Mouse (Mus musculus) limb, embryonic 11.5 days (tissue): Measurements from ENCODE around the gene Tep1. TPM values are rescaled to one million over a fixed set of nuclear protein-coding genes. Genes with fewer than 3 reads are reported as not detected.

Source experiments
- ATAC-seq: fragments of 200-750 bp; cut with Nextera tagmentation; 2 replicates; pipeline ENCODE4 v1.8.0; 2017; ENCODE audit warnings: low read depth; ENCODE audit not compliant: insufficient number of reproducible peaks, low FRiP score, low TSS enrichment
- DNase-seq: peaks from one replicate; pipeline ENCODE4 v3.0.0-alpha.2; 2015; ENCODE audit warnings: low spot score
- H3K27ac ChIP-seq: fragments of 300-500 bp; sonication (generic); replicated peaks from 2 replicates; pipeline ENCODE4 v1.5.1; 2014; ENCODE audit warnings: low read depth, mild to moderate bottlenecking, low read length
- H3K27me3 ChIP-seq: fragments of 300-500 bp; sonication (generic); 2 replicates; pipeline ENCODE4 v1.6.1; 2014; ENCODE audit warnings: mild to moderate bottlenecking, low read length, mixed read lengths; ENCODE audit not compliant: control insufficient read depth, insufficient read depth
- H3K36me3 ChIP-seq: fragments of 300-500 bp; sonication (generic); 2 replicates; pipeline ENCODE4 v1.6.1; 2014; ENCODE audit warnings: mild to moderate bottlenecking, low read length, moderate library complexity, mixed read lengths; ENCODE audit not compliant: control insufficient read depth, insufficient read depth
- H3K4me1 ChIP-seq: fragments of 300-500 bp; sonication (generic); 2 replicates; pipeline ENCODE4 v1.6.1; 2014; ENCODE audit warnings: low read length, mixed read lengths; ENCODE audit not compliant: control insufficient read depth, insufficient read depth
- H3K4me2 ChIP-seq: fragments of 300-500 bp; sonication (generic); 2 replicates; pipeline ENCODE4 v1.6.1; 2014; ENCODE audit warnings: low read depth, mild to moderate bottlenecking, moderate library complexity; ENCODE audit not compliant: severe bottlenecking
- H3K4me3 ChIP-seq: fragments of 300-500 bp; sonication (generic); 2 replicates; pipeline ENCODE4 v1.5.1; 2014; ENCODE audit warnings: low read depth, low read length
- H3K9ac ChIP-seq: fragments of 300-500 bp; sonication (generic); 2 replicates; pipeline ENCODE4 v1.6.1; 2014; ENCODE audit warnings: mild to moderate bottlenecking, low read length
- H3K9me3 ChIP-seq: fragments of 300-500 bp; sonication (generic); 2 replicates; pipeline ENCODE4 v1.6.1; 2016; ENCODE audit warnings: low read length; ENCODE audit not compliant: control insufficient read depth
- WGBS: fragments of 180-500 bp; shearing (Covaris S2); extraction: QIAGEN DNeasy Blood & Tissue Kit; methylation state at CpG from one replicate; pipeline ENCODE4 v1.1.7; 2014; 5-methylcytosine and 5-hydroxymethylcytosine counted together
- polyA plus RNA-seq: library from polyadenylated mRNA; unstranded; fragments of >200 nt; fragmentation: Nextera tagmentation; extraction: Ambion mirVana; gene quantifications from 2 replicates; pipeline ENCODE4 v1.2.1, GENCODE M21; 2014

Gene Tep1
- polyA plus RNA-seq, 1 experiment from 2014 or later, result 5.2 TPM

DNA sequence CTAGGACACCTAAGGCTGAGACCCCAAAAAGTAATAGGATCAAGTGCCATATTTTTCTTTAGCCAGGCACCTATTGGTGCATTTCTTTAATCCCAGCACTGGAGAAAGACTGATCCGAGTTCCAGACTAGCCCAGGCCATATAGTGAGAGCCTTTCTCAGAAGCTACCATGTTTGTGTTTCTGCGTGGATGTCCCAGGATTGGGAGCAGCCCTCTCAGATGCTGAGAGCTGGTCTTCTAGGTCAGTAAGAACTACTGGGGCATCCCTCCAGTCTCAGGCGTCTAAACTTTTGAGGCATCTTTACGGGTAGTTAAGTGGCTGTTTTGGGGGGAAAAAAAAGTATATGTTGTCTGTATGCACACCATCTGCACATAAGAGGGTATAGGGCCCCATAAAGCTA is 74.4 kb downstream of the Tep1 start:
- Histone ChIP-seq H3K4me3 (no peak overlapping the region), H3K9me3 (no peaks in the 10 kb centered on the region), H3K27ac (no peak overlapping the region), H3K36me3 (no peaks in the 10 kb centered on the region), H3K4me1 (no peaks in the 10 kb centered on the region), H3K9ac (no peak overlapping the region), H3K27me3 (no peaks in the 10 kb centered on the region), H3K4me2 (no peak overlapping the region)
- ATAC-seq (no peak), DNase-seq (no peak)
- WGBS, result 79% methylated on average over 4 of the region's 4 CpGs

DNA sequence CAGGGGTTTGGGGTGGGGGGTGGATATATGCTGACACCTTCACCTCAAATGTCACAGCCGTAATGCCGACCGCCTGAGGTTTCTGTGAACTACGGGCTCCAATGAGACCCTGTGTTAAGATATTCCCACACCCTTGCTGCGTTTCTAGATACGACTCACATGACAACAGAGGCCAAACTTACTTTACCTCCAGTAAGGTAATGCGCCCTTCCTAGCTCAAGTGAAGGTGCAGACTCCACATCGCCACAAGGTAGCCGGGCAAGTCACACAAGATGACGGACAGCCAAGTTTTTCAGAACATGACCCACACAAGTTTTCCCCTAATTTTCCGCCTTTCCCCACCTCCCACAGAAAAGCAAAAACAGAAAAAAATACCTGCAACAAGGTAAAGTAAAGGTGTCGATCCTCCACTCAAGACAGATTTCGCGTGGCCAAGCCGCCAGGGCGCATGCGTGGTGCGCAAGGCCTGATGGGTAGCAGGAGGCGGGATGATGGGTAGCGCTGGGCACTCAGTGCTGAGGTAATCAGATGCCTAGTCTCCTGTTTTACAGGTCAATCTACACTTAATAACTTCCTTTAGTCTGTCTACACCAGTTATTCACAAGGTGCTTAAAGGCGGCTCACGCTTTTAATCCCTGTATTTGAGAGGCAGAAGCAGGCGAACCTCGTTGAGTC is 75.0 kb downstream of the Tep1 start:
- no peaks in the 10 kb centered on the region for H3K36me3 ChIP-seq
- ATAC-seq (no peak), DNase-seq (no peak)
- H3K27ac ChIP-seq, result no peak overlapping the region
- no peaks in the 10 kb centered on the region for H3K4me1 ChIP-seq
- H3K27me3 ChIP-seq, result no peaks in the 10 kb centered on the region
- H3K4me2 ChIP-seq, result no peak overlapping the region
- H3K4me3 ChIP-seq, result no peak overlapping the region
- no peaks in the 10 kb centered on the region for H3K9me3 ChIP-seq
- WGBS, result 91% methylated on average over 24 of the region's 24 CpGs
- no peak overlapping the region for H3K9ac ChIP-seq

DNA sequence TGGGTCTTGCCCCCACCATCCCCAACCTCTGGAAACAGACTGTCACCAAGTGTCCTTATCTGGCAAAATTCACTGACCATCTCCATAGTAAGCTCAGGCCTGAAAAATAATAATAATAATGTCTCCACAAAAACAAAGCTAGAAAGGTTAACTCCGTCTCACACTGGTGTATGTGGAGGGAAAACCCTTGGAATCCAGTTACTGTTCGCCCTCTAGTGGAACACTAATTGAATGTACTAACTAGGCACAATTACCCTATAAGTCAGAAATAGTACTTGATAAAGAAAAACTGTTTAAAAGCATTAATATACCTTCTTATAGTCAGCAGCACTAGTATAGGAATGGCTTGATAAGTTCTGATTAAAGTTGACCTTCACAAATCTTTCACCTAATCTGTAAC is 82.2 kb downstream of the Tep1 start:
- Histone ChIP-seq H3K4me3 (no peak overlapping the region), H3K9ac (no peak overlapping the region), H3K9me3 (no peaks in the 10 kb centered on the region), H3K4me1 (0 out of 2 replicates have a peak, but pooled peaks cover 3% of the 10 kb centered on the region), H3K36me3 (0 out of 2 replicates have a peak, but pooled peaks cover under 1% of the 10 kb centered on the region), H3K4me2 (no peak overlapping the region), H3K27me3 (no peaks in the 10 kb centered on the region), H3K27ac (no peak overlapping the region)
- DNase-seq (no peak), ATAC-seq (no peak)
- WGBS, result 13% methylated on average over 2 of the region's 2 CpGs

DNA sequence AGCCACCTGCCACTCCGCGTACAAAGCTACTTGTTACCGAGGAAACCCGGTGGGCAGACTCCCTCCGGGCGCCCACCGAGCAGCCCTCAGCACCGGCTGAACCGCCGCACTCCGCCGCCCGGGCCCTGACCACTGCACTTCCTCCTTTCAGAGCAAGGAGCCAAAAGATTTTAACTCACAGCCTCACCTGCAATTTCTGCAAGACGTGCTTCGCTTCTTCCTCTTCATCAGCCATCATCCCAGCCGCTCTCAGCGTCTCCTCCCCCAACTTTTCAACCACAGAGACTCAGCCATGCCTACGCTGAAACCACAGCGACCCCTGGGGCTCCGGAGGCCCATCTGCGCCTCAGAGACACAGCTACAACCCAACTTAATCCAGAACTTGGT is 85.1 kb downstream of the Tep1 start, which contains the start of gene Ttc5:
Gene Ttc5 (minus strand): TSS at position 269 of the 387 bp plus-strand sequence.
- H3K27me3 ChIP-seq, result no peaks in the 10 kb centered on the region
- peak within 1 kb of the TSS; percentile 75 for H3K4me3 ChIP-seq
- WGBS, result under 1% methylated on average over 21 of the region's 21 CpGs
- H3K4me2 ChIP-seq, result peak within 1 kb of the TSS; percentile 49
- DNase-seq (peak; percentile 98), ATAC-seq (peak; percentile 91)
- H3K36me3 ChIP-seq, result peaks cover 2% of the 10 kb centered on the region; the same call in 1 of the 2 replicates
- peak within 1 kb of the TSS; percentile 81 for H3K9ac ChIP-seq
- no peak within 1 kb of the TSS for H3K27ac ChIP-seq
- 0 out of 2 replicates have a peak, but pooled peaks cover 3% of the 10 kb centered on the region for H3K4me1 ChIP-seq
- H3K9me3 ChIP-seq, result no peaks in the 10 kb centered on the region

DNA sequence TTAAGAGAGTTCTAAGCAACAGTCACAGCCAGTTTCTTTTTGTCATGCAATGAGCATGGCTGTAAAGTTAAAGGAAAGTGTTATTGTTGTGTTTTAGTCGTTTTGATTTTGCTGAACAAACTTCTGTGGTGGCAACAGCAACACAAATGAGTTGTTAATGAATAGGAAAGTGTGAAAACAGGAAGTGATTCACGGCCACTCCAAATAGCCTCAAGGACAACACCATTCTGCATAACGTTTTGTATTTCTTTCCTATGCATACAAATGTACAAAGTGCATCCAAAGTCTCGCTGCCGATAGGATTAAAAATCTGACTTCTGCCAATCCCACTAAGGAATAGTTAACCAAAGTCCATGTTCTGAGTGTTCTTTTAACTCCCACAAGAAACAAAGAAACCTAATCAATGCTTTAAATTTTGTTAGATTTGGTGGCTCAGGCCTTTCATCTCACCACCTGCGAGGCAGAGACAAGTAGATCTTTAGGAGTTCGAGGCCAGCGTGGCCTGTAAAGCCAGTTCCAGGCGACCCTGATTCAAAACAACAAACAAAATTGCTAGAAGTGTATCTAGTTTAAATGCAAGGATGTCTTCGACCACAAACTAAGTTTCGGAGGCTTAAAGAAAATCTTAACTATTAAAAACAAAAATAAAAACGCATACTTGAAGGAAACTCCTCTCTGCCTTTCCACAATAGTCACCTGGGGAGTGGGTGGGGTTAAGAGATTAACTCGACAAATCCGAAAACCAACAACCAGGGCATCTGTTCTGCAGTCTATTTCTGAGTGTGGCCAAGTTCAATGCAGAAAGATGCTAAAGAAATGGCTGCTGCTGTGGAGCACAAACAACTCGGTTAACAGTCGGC is 85.7 kb downstream of the Tep1 start:
- peak; percentile 38 for DNase-seq
- Histone ChIP-seq H3K4me1 (0 out of 2 replicates have a peak, but pooled peaks cover 3% of the 10 kb centered on the region), H3K4me2 (peak overlapping the region; percentile 49)

DNA sequence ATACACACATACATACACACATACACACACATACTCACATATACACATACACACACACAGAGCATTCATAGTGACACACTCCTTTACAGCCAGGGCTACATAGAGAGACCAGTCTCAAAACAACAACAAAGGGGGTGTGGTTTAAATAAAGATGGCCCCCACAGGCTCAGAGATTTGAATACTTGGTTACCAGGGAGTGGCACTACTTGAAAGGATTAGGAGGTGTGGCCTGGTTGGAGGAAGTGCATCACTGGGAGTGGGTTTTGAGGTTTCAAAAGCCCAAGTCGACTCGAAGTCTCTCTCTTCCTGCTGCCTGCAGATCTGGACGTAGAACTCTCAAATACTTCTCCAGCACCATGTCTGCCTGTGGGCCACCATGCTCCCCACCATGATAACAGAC is 88.2 kb downstream of the Tep1 start:
- Histone ChIP-seq H3K9me3 (no peaks in the 10 kb centered on the region), H3K27me3 (no peaks in the 10 kb centered on the region), H3K27ac (no peak overlapping the region), H3K36me3 (peaks cover 4% of the 10 kb centered on the region; the same call in 1 of the 2 replicates), H3K4me1 (0 out of 2 replicates have a peak, but pooled peaks cover 3% of the 10 kb centered on the region), H3K4me2 (no peak overlapping the region), H3K4me3 (no peak overlapping the region), H3K9ac (no peak overlapping the region)
- ATAC-seq (no peak), DNase-seq (no peak)
- 89% methylated on average over 3 of the region's 3 CpGs for WGBS

More for the DNA sequence above, 85.7 kb downstream of the Tep1 start:
- no peaks in the 10 kb centered on the region for H3K27me3 ChIP-seq
- H3K9me3 ChIP-seq, result no peaks in the 10 kb centered on the region
- ATAC-seq, result no peak
- H3K36me3 ChIP-seq, result peaks cover 2% of the 10 kb centered on the region; the same call in 1 of the 2 replicates
- H3K9ac ChIP-seq, result peak overlapping the region; percentile 81
- peak overlapping the region; percentile 75 for H3K4me3 ChIP-seq
- 29% methylated on average over 16 of the region's 16 CpGs for WGBS
- H3K27ac ChIP-seq, result no peak overlapping the region

Other genes starting within 250 kb of the Tep1 start
- gene Olfr745, start 231.2 kb downstream of the Tep1 start, polyA plus RNA-seq, result not detected in 2 replicates
- gene Olfr746, start 223.5 kb downstream of the Tep1 start, polyA plus RNA-seq, result not detected in 2 replicates
- gene Olfr747, start 177.4 kb downstream of the Tep1 start, polyA plus RNA-seq, result not detected in 2 replicates
- not detected in 2 replicates for gene Olfr748, start 163.2 kb downstream of the Tep1 start, polyA plus RNA-seq
- gene Olfr749, start 125.5 kb downstream of the Tep1 start, polyA plus RNA-seq, result not detected in 2 replicates
- 79.5 and 85.3 TPM in 2 replicates for gene Ttc5, start 85.0 kb downstream of the Tep1 start, polyA plus RNA-seq
- gene Ccnb1ip1, start 62.8 kb downstream of the Tep1 start, polyA plus RNA-seq, result not detected in 2 replicates
- gene Parp2, start 62.7 kb downstream of the Tep1 start, polyA plus RNA-seq, result 71.6 and 79.9 TPM in 2 replicates
- 0.08 TPM in 1 of 2 replicates, not detected in the other for gene Klhl33, start 26.9 kb upstream of the Tep1 start, polyA plus RNA-seq
- gene Osgep, start 54.3 kb upstream of the Tep1 start, polyA plus RNA-seq, result 173 and 186 TPM in 2 replicates
- 447 and 466 TPM in 2 replicates for gene Apex1, start 54.4 kb upstream of the Tep1 start, polyA plus RNA-seq
- 47.3 and 52.8 TPM in 2 replicates for gene Pip4p1, start 60.3 kb upstream of the Tep1 start, polyA plus RNA-seq
- 78.4 and 86.1 TPM in 2 replicates for gene Pnp, start 60.5 kb upstream of the Tep1 start, polyA plus RNA-seq
- gene Gm49342, start 74.0 kb upstream of the Tep1 start, polyA plus RNA-seq, result not detected in 2 replicates
- gene Pnp2, start 85.4 kb upstream of the Tep1 start, polyA plus RNA-seq, result 0.34 and 0.84 TPM in 2 replicates
- not detected in 2 replicates for gene Rnase10, start 137.2 kb upstream of the Tep1 start, polyA plus RNA-seq
- not detected in 2 replicates for gene Rnase9, start 171.3 kb upstream of the Tep1 start, polyA plus RNA-seq
- gene Rnase11, start 179.6 kb upstream of the Tep1 start, polyA plus RNA-seq, result not detected in 2 replicates
- gene Rnase12, start 187.1 kb upstream of the Tep1 start, polyA plus RNA-seq, result not detected in 2 replicates
- gene Olfr750, start 203.9 kb upstream of the Tep1 start, polyA plus RNA-seq, result not detected in 2 replicates
- gene Rnase4, start 220.5 kb upstream of the Tep1 start, polyA plus RNA-seq, result 7.1 and 8.8 TPM in 2 replicates
- gene Ang, start 220.6 kb upstream of the Tep1 start, polyA plus RNA-seq, result 1.9 and 2.2 TPM in 2 replicates
- gene Eddm3b, start 243.9 kb upstream of the Tep1 start, polyA plus RNA-seq, result not detected in 2 replicates